Mouse (Mus musculus) ovary, adult 18-20 months (tissue): ENCODE results near the gene Higd2a.
"Not testable (repeated sequence)": the region's sequence is repeated elsewhere in the genome, so short reads cannot be mapped to it uniquely, and the experiment has no call there.

ENCODE experiments used
- DNase-seq: peaks from one replicate; pipeline ENCODE4 v3.0.0; 2022; ENCODE audit warnings: low spot score, mixed read lengths

Gene Higd2a

DNA sequence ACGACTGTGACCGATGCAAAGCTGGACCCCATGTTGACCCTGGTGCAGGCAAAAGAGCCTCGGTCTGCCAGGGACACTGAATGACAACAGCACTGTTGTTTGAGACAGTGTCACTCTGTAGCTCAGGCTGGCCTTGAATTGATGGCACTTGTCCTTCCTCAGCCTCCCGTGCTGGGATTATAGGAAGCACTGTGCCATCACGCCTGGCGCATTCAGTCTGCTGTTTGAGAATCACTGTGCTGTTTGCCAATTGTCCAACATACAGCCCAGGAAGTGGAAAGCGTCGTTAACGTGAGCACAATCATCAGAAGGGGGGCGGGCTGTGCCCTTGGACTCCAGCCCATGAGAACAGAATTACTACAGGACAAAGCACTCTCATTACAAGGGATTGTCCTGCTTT lies 7.9 kb upstream of the Higd2a start:
- DNase-seq = no peak

DNA sequence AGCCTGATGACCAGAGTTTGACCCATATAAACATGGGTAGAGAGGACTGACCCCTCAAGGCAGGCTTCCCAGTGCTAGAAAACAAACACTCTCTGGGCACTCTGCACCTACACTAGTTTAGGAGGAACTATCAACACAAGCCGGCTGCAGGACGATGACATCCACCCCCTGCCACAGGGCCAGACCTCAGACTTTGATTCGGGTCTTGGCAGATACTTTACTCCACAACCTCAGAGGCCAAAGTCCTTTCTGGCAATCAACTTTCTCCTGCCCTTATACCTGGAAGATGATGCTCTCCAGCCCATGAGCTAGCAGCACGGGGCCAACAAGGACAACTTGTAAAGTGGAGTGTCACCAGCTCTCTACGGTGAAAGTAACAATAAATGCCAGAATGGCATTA lies 7.1 kb upstream of the Higd2a start:
- DNase-seq = no peak

DNA sequence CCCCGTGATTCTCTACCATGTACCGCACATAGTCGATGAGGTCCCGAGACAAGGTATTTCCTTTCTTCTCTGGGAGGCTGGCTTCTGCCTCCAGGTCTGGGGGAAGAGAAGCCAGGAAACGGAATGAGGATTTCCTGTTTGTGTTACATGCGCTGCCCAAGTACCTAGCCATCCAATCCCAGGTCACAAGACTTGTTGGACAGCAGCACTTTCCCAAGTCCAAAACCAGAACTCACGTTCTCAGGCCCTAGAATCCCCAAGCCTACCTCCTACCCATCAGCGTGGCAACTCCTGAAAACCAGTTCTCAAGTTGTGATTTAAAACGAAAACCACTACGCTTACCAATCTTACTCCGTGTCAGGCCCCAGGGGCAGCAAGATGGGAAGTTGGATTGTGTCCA lies 4.2 kb upstream of the Higd2a start:
- DNase-seq = no peak

DNA sequence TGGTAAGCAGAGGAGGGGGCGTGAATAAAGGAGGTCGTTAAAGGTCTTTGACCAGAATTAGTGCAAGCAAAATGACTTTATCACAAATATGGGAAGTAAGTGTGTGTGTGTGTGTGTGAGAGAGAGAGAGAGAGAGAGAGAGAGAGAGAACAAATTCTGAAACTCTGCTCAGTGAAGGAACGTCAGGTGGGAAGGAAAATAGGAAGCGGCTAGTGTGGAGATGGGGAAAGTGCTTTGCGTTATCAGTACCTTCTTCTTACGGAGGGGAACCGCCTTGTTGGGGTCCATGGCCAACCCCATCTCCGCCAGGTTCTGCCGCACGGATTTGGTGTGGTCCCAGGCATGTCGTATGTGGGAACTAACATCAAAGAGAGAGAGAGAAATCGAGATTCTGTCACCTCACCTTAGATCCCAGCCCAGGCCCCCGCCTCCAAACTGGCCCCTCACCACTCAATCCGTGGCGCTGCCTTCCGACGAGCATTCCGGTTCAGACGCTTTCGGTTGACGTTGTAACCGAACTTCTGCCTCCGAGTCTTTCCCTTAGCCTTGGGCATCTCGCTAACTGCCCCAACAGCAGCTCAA lies 502 bp upstream of the Higd2a start:
- no peak for DNase-seq

DNA sequence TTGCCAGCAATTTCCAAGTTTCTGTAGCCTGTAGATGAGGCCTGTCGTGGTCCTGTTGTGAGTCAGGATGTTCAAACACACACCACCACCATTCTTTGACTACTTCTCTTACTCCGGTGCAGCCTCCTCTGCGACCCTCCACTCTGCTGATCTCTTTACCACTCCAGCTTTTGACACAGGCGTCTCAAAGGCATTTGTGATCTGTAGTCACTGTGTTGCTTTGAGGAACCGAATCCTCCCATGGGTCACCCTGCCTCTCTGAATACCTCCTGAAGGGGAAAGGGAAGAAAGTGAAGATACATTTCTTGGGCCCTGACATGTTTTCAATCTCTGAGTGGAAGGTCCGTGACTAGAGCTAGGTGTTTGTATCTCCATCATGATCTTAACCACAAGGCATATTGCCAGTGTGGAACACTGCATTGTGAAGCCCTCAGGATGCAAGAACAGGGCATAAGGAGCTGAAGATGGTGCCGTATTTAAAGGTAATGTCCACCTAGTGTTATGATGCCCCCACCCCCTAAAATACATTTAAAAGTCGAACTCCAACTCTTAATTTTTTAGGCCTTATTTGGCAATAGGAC lies 1.9 kb downstream of the Higd2a start:
- DNase-seq = no peak

DNA sequence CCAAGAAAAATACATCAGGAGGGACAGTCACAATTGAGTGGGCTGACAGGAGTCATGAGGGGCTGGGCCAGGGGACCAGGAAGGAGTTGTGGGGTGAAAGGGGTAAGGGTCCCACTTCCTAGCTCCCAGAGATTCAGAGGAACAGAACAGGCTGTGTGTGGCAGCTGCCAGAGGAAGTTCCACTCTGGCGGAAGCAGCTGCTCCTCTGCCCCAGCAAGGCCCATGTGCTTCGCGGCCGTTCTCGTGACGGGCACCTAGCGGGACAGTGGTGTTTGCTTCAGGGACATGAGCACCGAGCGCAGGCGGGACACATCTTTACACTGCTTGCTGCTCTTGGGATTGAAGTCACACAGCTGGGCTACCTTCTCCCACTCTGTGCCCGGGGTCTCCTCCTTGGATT lies 3.6 kb downstream of the Higd2a start:
- DNase-seq = no peak

DNA sequence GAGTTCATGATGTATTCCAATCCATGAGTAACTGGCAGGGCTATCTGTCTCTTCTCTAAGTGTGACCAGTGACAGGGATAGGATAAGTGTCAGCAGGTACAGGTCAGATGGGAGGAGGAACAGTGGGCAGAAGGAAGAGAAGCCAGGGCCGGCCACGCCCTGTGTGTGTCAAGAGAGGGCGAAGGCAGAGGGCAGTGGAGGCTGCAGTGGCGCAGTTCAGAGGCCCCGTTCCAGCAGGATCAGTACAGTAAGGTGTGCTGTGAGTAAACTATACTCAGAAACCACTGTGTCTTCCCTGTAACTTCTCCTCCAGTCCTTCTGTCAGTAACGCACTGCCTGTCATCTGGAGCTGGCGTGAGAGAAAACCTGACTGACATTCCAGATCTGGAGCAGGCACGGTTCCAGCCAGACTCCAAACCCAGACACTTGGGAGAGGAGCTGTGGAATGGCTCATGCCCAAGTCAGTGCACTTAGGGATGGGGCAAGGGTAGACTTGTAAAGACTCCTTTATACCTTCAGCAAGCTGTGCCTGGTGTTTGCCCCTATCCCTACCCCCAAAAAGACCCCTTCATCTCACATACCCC lies 6.2 kb downstream of the Higd2a start:
- no peak for DNase-seq

DNA sequence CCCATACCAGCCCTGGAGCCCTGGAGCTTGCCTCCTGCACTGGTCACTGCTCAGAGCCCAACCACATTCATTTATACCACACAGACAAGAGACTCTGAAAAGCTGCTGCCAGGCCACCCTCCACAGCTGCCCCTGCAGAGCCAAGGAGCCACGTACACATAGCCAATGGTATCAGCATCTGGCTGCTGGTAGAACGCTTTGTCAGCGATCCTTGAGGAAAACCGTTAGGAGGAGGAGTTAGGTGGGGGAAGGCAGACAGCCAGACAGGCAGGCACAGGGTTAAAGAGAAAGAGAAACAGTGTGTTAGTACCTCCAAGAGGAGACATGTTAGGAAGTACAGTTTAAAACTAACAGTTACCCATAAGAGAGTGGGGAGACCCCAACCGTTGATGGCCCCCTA lies 6.9 kb downstream of the Higd2a start:
- DNase-seq = no peak

DNA sequence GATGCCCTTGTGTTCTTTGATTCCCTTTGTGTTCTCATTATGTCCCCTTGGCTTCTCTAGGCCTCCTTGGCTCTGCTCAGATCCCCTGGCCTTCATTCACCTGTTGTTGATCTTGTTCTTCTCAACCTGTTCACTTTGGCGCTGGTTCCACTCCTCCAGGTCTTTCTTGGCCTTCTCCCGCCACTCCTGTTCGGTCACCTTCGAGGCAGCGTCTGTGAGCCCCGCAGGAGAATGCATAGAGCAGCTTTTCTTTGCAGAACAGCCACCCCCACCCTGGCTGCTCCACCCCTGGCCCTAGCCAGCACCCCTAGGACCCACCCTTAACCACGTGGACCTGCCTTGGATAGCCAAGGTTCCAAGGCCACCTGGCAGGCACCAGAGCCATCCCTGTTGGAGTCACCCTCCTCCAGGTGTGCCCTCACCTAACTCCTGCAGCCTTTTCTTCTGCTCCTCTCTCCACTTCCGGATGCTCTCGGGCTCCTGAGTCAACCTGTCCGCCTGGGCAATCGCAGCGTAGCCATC lies 8.7 kb downstream of the Higd2a start:
- DNase-seq = no peak

DNA sequence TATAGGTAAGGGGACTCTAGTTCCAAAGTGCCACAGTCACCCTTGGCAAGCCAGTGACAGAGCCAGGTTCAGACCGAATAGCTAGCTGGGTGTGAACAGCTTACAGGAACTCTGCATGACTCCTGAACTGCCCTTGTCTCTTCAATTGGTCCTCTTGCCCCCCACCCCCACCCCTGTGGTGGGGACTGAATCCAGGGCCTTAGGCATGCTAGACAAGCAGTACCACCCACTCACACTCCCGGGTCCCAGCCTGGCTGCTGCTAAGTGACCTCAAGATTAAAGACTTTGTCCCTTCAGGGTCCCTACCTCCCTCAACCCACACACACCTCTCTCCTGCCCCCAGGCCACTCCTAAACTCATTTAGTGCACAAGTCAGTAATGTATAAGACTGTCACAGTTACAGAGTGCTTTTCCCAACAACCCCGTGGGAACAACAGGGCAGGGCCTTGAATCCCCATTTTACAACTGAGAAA lies 12.7 kb downstream of the Higd2a start:
- DNase-seq = no peak

DNA sequence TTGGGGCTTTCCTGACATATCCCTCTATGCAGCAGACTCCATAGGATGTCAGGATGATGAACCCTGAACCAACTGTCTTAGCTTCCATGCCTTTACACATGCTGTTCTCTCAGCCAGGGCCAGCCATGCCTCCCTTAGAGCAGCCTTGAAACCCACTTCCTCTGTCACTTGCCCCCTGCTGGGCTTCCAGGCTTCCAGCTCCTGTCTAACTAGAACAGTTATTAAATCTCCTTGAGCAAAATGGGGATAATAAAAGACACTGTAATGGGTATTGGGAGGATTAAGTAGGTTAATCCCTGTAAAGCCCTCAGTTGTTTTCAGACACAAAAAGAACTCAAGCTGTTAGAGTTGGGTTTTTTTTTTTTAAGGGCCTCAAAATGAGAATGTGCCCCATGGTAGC lies 13.5 kb downstream of the Higd2a start:
- DNase-seq = no peak

DNA sequence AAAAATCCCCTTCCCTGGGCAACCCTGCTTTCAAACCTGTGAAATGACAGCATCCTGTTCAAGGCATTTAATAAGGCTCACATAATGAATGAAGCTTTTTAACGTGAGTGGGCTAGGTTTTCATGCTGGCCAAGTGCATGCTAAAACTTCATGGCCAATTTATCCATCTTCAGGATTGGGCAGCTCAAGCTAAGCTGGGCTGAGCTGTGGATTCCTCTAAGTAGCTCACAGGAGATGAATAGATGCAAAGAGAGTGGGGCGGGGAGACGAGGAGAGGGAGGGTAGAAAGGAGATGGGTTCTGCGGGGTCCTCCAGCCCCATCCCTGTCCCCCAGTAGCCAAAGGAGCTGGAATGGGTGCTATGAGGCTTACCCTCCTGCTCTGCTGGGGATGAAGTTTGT lies 14.2 kb downstream of the Higd2a start:
- DNase-seq = no peak

DNA sequence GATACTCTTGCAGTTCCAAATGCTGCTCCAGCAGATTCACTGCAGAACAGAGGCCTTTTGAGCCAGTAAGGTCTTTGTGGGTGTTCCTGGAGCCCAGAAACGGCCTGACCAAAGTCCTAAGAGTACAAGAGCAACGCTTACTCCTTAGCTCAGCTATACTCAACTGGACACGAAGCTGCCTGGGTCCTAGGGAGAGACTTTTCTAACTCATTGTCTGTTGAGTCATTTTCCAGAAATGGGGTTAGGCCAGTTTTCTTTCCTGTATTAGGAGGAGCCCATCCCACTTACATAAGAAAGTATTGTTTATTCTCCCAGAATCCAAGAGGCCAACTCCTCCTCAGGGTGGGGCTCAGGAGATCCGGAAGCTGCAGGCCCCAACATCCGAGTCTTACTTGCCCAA lies 15.4 kb downstream of the Higd2a start:
- no peak for DNase-seq

DNA sequence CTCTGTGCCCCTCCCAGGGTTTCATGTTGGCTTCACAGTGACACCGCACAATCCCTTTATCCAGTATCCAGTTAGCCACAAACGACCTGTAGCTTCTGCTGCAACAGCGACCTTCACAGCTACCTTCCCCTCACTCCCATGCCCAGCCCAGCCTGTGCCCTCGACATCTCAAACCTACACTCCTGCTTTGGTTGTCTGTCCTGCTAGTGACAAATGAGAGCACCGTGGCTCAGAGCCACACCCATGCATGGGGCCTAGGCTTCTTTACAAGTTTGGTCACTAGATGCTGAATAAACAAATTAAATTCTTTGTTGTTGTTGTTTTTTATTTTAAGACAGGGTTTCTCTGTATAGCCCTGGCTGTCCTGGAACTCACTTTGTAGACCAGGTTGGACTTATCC lies 17.2 kb downstream of the Higd2a start:
- DNase-seq = no peak

DNA sequence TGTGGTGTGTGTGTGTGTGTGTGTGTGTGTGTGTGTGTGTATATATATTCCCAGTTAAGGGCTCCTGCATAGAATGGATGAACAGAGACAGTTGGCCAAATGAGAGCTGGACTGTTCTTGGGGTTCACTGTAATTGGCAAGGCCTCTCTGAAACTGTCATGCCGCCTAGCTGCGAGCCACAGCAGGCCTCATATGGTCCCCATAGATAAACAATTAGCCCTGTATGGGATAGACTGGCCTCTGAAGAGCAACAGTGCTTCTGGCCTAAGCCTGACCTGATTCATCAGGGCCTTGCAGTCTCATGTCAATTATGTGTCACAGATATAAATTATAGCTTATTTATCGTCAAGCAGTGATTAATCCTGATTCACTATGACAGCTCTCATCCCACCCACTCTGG lies 18.0 kb downstream of the Higd2a start:
- DNase-seq = no peak

DNA sequence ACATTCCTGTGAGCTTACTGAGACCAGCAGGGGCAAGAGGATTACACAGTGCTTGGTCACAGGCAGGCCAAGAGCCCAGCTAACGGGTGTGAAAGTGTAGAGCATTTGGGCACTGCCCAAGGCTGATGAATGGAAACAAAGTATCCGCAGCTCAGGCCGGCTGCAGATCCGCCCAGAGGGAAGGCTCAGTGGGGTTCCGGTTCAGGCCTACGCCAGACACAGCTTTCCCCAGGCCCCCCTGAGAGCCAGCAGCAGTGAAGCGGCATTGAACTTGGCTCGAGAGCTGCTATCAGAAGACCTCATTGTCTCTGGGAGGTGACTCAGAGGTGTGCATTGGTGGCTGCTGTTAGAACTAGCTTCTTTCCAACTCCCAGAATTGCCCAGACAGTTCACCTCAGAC lies 18.7 kb downstream of the Higd2a start:
- DNase-seq = no peak

DNA sequence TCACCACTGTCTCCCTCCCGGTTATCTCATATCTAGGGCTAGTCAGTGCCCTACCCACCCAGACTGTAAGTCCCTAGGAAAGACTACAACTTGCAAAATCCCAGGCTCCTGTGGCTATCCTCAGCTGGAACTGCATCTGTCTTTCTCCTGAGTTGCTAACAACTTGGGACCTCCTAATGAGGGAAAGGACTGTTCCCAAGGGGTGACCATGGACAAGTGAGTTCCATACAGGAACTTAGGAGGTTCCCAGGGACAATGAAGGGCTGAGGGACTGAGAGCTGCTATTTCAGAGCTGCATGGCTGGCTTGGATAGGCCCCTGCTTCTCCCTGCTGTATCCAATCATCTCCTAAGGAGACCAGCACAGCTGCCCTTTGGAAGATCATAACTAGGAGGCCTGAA lies 19.3 kb downstream of the Higd2a start:
- no peak for DNase-seq

DNA sequence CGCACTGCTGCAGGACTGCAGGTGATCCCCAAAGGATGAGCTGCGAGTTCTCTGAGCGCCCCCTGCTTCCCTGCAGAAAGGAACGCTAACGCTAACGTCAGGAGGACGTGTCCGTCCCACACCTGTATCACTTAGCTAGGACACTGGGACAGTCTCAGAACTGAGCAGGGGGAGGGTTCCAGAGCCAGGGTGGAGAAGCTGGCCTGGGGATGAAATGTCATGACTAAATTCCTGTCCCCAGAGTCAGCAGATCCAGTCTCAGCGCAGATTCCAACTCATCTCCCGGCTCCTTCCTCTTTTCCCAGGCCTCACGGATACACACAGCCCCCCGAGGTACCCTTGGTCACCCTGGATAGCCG lies 20.6 kb downstream of the Higd2a start:
- DNase-seq = no peak

DNA sequence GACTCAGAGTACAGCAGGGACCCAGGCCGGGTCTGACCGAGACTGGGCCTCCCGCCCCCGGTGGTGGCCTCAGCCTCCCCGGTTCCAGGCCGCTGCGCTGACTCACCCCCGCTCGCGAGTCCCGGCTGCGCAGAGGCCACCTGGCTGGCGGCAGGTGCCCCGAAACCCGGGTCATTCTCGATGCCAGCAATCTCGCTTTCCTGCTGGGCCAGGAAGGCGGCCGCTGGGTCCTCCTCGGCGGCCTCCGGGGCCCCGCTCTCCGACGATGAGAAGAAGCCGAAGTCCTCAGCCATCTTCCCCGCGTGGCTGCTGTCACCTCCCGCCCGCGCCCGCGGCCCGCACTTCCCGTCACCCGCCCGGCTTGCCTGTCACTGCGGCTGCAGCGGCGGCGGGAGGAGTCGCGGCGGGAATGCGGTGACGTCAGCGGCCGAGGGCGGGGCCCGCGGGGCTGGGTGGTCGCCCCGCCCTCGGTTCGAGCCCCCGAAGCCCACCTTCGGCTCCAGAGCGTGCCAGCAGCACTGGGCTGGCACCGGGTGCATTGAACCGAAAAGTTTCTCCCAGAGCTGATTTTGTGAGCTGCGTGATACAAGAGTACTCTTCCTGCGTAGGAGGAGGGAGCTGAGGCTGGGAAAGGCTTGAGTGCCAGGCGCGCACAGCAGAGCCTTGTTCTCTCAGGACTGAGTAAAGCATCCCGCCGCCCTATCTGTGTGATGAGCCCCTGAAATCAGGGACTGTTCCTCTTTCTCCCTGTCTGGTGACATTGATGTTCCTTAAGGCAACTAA lies 21.2 kb downstream of the Higd2a start, which contains the start of gene Cltb:
TSS of gene Cltb (minus strand) at position 373 of the 783 bp plus-strand sequence.
- peak; percentile 55 for DNase-seq

DNA sequence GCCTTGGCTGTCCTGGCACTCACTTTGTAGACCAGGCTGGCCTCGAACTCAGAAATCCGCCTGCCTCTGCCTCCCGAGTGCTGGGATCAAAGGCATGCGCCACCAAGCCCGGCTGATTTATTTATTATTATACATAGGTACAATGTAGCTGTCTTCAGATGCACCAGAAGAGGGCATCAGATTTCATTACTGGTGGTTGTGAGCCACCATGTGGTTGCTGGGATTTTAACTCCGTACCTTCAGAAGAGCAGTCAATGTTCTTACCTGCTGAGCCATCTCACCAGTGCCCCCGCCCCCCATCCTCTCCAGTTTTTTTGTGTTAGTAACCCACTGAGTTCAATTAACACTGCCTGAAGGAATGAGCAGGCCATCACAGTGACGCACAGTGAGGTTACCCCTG lies 23.1 kb downstream of the Higd2a start:
- not testable (repeated sequence) for DNase-seq

DNA sequence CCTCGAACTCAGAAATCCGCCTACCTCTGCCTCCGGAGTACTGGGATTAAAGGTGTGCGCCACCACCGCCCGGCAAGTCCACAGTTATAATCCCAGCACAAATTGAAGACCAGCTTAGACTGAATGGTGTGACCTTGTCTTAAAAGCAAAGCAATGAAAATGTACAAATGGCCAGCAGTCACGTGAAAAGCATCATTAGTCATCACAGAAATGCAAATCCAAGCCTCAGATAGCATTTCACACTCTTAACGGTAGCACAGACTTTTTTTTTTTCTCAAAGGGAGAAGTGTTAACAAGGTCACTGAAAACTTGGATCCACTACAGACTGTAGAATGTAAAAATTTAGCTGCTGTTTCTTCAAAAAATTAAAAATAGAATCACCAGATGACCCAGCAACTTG lies 26.3 kb downstream of the Higd2a start:
- DNase-seq = no peak

DNA sequence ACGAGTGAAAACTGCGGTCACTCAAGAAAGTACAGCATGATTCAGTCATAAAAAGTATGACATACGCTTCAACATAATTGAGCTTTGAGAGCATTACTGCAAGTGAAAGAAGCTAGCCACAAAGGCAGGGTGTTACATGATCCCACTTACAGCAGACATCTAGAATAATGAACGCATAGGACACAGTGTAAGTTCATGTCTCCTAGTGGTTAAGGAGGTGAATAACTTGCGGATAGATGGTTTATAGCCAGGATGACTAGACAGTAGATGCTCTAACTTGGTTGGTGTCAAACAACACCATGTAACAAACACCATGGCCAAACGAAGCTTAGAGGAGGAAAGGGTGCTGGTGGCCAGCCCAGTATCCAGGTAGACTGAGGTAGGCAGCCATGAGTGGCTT lies 27.0 kb downstream of the Higd2a start:
- no peak for DNase-seq
